Mouse (Mus musculus) bone marrow macrophage, adult 2 months (primary cell): ENCODE measurements at regions not wholly inside any gene's neighbourhood (a gene's known extent, or its start where the extent isn't known, plus 50 kb on each side); places are given as distances from the start of the nearest gene placed in this dataset.

Source experiments
- H3K27ac ChIP-seq: 2 replicates; pipeline ENCODE4 v1.5.1; 2012; ENCODE audit warnings: low read depth, low read length; ENCODE audit not compliant: insufficient read depth
- H3K4me1 ChIP-seq: 2 replicates; pipeline ENCODE4 v1.6.1; 2012; ENCODE audit warnings: low read length; ENCODE audit not compliant: control insufficient read depth, insufficient read depth
- H3K4me3 ChIP-seq: 2 replicates; pipeline ENCODE4 v1.5.1; 2012; ENCODE audit warnings: mild to moderate bottlenecking, low read length, moderate library complexity; ENCODE audit not compliant: insufficient read depth
- CTCF ChIP-seq: IDR thresholded peaks from 2 replicates; pipeline ENCODE4 v1.5.1; 2012; ENCODE audit warnings: low read depth, mild to moderate bottlenecking, low read length, moderate library complexity
- POLR2A ChIP-seq: IDR thresholded peaks from 2 replicates; pipeline ENCODE4 v1.6.1; 2012; ENCODE audit warnings: mild to moderate bottlenecking, low read depth, low read length, borderline replicate concordance

DNA sequence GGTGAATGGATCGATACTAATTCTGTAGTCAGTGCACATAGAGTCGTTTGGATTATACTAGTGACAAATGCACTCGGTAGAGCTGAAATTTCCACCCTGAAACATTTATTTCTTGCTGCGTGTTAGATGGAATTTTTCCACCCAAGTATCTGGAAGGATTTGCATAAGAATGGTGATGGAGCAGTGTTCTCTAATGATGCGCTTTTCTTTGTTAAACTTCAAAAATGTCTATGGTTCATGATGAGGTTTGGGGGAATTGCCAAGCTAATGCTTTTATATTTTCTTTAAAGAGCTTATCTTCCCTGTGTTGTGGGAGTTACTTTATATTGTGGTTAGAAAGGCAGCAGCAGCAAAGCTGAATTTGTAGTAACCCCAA lies 125.9 kb downstream of the Tmem38b start:
- Histone ChIP-seq H3K4me3 (no peak overlapping the region), H3K4me1 (no peaks in the 10 kb centered on the region), H3K27ac (no peak overlapping the region)
- no peak for TF ChIP-seq POLR2A
- no peak for TF ChIP-seq CTCF

- Histone ChIP-seq H3K4me3 (no peak overlapping the region), H3K27ac (no peak overlapping the region), H3K4me1 (no peaks in the 10 kb centered on the region)
- TF ChIP-seq CTCF (no peak), POLR2A (no peak)
Measured at GRCm38 (mm10) chr4:53952288-53952687, 126.4 kb downstream of the Tmem38b start.

- TF ChIP-seq CTCF (no peak), POLR2A (no peak)
- Histone ChIP-seq H3K27ac (no peak overlapping the region), H3K4me3 (no peak overlapping the region), H3K4me1 (no peaks in the 10 kb centered on the region)
Measured at GRCm38 (mm10) chr4:53962458-53962857, 136.6 kb downstream of the Tmem38b start.

DNA sequence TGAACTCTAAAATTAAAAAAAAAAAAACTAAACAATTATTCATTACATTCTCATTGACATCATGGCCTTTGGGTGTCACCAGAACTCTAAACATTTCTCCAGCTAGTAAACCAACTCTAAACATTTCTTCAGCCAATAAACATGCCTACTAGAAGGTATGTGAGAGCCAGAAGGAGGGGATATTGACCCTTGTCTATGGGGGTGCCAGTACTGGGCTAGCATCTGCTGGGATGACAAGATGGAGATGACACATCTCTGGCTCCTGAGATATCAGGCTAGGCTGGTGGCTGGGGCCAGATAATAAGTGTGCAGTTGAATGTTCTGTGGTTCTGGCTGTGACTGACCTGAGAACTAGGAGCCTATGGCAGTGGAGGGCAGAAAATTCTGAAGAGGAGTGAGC lies 144.6 kb downstream of the Tmem38b start:
- Histone ChIP-seq H3K27ac (no peak overlapping the region), H3K4me3 (no peak overlapping the region), H3K4me1 (no peaks in the 10 kb centered on the region)
- TF ChIP-seq CTCF (no peak), POLR2A (no peak)

- no peak overlapping the region for H3K4me3 ChIP-seq
- no peak for TF ChIP-seq POLR2A
- TF ChIP-seq CTCF = no peak
- H3K27ac ChIP-seq = no peak overlapping the region
- no peaks in the 10 kb centered on the region for H3K4me1 ChIP-seq
Measured at GRCm38 (mm10) chr4:53970960-53971359, 145.1 kb downstream of the Tmem38b start.

GRCm38 (mm10) chr4:53976036-53976638 lies 150.3 kb downstream of the Tmem38b start:
- H3K27ac ChIP-seq = no peak overlapping the region
- no peak overlapping the region for H3K4me3 ChIP-seq
- no peaks in the 10 kb centered on the region for H3K4me1 ChIP-seq
- TF ChIP-seq CTCF = no peak
- TF ChIP-seq POLR2A = no peak

- TF ChIP-seq CTCF (no peak), POLR2A (no peak)
- Histone ChIP-seq H3K4me3 (no peak overlapping the region), H3K4me1 (no peaks in the 10 kb centered on the region), H3K27ac (no peak overlapping the region)
Measured at GRCm38 (mm10) chr4:53986519-53987301, 160.9 kb downstream of the Tmem38b start.

- TF ChIP-seq CTCF = no peak
- TF ChIP-seq POLR2A = no peak
- Histone ChIP-seq H3K27ac (no peak overlapping the region), H3K4me3 (no peak overlapping the region), H3K4me1 (no peaks in the 10 kb centered on the region)
Measured at GRCm38 (mm10) chr4:53987536-53987935, 161.7 kb downstream of the Tmem38b start.

- H3K27ac ChIP-seq = no peak overlapping the region
Measured at GRCm38 (mm10) chr4:54021069-54021829, 195.4 kb downstream of the Tmem38b start.

DNA sequence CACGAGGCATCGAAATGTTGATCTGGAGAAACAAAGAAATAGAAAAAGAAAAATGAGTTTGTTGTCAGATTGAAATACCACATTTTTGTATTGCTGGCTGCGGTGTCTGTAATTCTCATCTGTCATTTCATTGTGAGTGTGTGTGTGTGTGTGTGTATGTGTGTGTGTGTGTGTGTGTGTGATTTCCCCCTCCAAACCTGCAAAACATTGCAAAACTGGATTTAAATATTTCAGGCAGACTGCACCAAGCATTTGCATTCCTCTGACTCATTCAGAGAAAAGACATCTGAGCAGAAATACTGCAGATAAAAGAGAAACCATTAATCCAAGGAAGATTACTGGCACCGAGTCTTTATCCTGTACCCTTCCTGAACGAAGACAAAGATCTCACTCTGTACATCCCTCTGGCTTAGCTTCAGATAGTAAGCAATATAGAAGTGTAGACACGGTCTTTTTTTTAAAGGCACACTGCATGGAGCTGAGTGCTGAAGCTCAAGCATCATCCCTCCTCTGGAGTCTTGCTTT lies 196.1 kb downstream of the Tmem38b start:
- TF ChIP-seq POLR2A = no peak
- H3K4me1 ChIP-seq = no peaks in the 10 kb centered on the region
- no peak overlapping the region for H3K4me3 ChIP-seq
- H3K27ac ChIP-seq = no peak overlapping the region

More at GRCm38 (mm10) chr4:54021069-54021829, 195.4 kb downstream of the Tmem38b start:
- Histone ChIP-seq H3K4me1 (no peaks in the 10 kb centered on the region), H3K4me3 (no peak overlapping the region)
- no peak for TF ChIP-seq POLR2A

DNA sequence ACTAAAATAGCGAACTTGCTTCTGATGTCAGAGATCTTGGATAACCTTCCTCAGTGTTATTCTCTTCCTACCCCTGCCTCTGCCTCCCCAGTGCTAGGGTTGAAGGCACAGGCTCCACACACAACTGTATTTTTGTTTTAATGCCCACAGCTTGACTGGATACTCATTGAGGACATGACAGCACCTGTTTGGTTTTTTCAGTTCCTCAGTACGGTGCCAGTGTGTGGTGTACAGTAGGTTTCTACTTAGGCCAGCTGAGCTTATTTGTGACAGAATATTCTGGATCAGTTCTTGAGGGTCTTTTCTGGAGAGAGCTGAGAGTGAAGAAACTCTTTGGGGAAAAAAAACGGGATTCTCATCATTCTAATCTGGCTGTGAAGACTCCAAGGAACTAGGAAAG lies 201.1 kb downstream of the Tmem38b start:
- Histone ChIP-seq H3K4me3 (no peak overlapping the region), H3K4me1 (no peaks in the 10 kb centered on the region), H3K27ac (no peak overlapping the region)
- TF ChIP-seq POLR2A = no peak
- no peak for TF ChIP-seq CTCF
